Mouse (Mus musculus) thymus, postnatal 10 days (tissue): ENCODE data around the gene Dido1.

Source experiments
- DNase-seq, 2 experiments: peaks; one replicate each; pipeline ENCODE4 v3.0.0; 2021; ENCODE audit warnings: low spot score in 2 of 2

Gene Dido1

GRCm38 (mm10) chr2:180709923-180710272 lies at the start of gene Dido1, which contains the start of gene Gid8:
TSS of gene Dido1 (minus strand) at chr2:180709999.
TSS of gene Gid8 (plus strand) at chr2:180710117.
- DNase-seq: peak; percentile 94 to 95

GRCm38 (mm10) chr2:180758513-180759263 lies 48.9 kb upstream of the Dido1 start:
- no peak for DNase-seq

DNA sequence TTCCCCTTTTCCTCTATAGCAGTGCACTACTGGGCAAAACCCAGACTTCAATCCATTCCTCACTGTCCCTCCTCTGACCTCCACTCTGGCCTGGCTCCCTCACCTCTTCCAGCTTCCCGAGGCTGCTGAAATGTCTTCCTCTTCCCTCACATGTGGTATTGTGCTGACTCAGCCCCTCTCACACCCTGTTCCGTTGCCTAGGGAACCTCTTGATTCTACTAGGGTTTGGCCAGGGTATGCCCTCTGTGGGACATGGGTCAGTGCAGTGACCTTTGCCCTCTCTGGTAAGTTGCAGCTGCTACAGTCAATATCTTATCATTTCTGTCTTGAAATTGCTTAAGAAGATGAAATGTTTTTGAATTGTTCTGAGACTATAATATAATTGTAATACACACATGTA lies 47.0 kb upstream of the Dido1 start:
- DNase-seq: no peak

GRCm38 (mm10) chr2:180755896-180756295 lies 46.1 kb upstream of the Dido1 start:
- DNase-seq: no peak

DNA sequence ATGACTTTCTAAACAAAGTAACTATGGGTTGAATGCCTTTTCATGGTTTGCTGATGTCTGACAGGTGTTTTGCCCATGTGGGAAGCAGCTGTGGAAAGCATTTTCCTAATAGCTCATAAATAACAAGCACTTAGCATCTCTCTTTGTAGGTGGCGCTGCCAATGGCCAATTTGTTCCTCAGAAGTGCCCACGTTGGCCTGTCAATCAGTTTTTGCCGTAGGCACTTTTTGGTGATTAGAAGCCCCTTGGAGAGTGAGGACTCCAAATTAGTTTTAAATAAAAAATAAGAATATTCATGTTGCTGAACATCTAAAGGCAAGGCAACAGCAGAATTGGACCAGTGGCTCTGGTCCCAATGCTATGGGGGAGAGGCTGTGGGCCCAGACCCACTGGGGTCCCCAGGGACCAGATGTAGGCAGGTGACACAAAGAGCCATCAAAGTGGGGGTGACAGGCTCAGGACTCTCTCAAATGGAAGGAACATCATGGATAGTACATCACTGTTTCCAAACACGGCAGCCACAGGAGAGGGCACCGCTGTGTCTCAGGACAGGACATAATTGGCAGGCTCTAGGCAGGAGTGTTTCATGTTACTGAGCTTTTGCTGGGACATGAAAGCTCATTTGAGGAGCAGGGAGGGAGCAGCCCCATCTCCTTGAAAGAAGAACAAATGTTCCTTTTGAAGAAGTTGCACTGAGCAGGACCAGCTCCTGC lies 45.3 kb upstream of the Dido1 start:
- DNase-seq: no peak

- no peak for DNase-seq
Observed at GRCm38 (mm10) chr2:180748904-180749303, 39.1 kb upstream of the Dido1 start.

DNA sequence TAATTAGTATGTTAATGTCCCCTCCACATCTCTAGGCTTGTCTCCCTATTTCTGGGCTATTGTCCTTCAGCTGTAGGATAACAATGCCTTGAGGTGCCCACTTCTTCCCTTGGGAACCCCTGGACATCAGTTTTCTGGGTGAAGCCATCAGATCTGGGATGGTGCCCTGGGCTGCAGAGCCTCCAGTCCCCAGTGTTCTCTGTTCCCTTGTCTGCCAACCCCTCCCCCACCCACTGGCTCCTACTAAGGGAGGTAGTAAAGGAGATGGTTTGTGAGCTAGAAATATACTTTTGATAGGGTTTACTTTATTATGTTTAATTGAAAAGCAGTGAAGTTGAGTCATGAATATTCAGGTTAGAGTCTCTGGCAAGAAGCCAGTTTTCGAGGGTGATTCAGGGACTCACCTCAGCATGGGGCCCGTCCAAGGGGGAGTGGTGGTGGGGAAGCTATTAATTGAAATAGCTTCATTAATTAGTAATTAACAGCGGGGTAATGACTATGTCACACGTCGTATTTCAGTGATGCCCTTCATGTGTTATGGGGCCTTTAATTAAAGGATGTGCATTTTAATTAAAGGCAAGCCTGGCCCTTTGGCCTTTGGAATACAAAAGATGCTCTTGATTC lies 36.9 kb upstream of the Dido1 start:
- DNase-seq: no peak

DNA sequence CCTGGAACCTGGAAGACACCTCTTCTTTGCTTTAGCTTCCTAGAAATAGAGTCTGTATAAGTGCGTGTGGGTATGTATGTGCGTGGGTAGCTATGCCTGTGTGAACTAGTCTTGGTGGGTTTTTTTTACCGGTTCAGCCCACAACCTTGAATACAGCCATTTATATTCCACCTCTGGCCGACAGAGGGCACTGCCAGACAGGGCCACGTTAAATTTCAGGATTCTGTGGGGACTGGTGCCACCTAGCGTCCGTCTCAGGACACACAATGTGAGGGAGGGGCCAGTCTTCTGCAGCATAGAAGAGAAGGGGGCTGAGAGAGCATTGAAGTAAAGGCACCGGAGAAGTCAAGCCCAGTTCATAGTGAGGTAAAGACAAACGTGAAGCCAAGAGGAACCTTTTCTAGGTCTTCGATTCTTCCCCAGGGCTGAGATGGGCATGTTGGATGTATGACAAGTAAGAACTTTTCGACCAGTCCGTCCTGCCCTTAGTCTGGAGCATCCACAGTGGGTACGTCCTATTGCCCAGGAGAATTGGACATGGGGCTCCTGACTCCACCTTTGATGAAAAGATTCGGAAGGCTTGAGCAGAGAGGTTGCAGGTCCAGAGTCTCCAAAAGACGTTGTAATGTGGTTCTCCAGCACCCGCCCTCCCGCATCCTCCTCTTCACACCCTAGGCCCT lies 35.6 kb upstream of the Dido1 start:
- DNase-seq: peak; percentile 67 to 87

- no peak for DNase-seq
Observed at GRCm38 (mm10) chr2:180743321-180743720, 33.5 kb upstream of the Dido1 start.

DNA sequence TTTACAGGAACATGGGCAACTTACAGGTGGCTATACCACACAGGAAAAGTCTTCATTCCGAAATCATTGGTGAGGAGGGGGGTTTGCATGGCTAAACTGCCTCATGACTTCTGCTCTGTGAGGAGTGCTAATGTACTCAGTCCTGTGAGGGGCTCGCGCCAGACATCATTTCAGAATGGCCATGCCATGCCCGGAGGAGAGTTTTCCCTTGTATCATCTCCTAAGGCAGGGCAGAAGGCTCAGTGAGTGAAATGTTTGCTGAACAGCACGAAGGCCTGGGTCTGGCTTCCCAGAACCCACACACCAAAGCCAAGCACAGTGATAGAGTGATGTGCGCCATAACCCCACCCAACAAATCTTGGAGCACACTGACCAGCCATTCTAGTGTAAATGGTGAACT lies 33.0 kb upstream of the Dido1 start:
- no peak for DNase-seq

GRCm38 (mm10) chr2:180741421-180741820 lies 31.6 kb upstream of the Dido1 start:
- no peak for DNase-seq

DNA sequence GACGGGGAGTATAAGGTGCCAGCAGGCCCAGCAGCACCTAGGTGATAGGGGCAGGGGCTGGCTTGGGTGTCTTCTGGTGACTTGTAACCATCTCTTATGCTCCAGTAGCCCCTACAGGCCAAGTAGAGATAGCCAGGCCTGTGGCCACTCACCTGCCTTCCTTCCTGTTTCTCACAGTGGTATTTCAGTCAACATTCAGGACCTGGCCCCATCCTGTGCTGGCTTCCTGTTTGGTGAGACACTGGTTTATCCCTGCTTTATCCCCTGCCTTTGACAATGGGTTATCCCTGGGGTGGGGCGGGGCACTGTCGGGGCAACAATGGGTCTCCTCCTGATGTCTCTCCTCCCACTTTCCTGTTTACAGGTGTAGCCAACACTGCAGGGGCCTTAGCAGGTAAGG lies 30.6 kb upstream of the Dido1 start:
- no peak for DNase-seq

DNA sequence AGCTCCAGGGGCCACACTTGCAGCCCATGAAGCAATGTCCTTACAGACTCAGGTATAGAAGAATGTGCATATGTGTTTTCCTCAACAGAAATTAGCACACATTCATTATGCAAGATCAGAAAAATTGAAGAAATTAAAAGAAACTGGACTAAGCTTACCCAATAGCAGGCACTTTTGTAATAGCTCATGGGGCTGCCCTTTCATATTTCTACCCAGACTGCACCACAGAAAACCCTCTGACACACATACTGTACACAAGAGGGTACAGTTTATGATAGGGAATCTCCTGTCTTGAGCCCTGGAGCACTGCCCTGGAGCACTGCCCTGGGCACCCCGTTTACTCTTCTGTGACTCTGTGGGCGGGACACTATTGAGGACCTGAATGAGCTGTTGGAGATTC lies 28.2 kb upstream of the Dido1 start:
- DNase-seq: no peak

DNA sequence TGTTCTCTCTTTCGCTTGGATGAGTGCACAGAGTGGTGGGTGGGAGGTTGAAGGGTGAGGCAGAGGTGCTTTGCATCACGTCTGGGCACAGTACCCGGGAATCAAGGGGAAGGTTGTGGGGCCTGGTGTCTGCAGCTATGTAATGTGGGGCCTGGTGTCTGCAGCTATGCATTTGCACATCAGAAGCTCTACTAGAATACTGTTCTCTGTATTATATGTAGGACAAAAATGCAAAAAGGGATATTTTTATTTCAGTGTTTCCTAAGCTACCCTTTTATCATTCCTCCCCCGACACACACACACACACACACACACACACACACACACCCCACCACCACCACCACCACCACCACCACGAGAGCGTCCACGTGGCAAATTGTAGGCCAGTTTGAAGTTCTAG lies 25.4 kb upstream of the Dido1 start:
- DNase-seq: no peak

GRCm38 (mm10) chr2:180731984-180732383 lies 22.2 kb upstream of the Dido1 start:
- no peak for DNase-seq

GRCm38 (mm10) chr2:180731036-180731435 lies 21.2 kb upstream of the Dido1 start:
- DNase-seq: no peak

DNA sequence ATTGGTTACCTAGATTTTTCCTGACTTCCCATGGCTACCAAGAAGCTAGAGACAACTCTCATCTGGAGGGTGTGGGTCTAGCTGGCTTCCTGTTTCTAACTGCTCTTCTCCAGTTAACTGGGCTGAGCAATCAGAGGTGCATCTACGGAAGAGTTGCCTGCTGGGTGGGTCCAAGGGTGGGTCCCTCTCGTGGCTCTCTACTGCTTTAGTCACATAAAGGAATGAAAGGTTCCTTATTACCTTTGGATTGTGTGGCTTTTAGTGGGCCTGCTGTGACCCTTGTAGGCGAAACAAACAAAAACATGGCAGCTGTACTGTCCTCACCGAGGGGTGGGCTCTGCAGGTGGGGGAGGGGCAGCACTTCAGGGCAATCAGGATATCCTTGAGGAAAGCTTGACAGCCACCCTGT lies 17.8 kb upstream of the Dido1 start:
- DNase-seq: no peak

- DNase-seq: peak; percentile 48 to 53
Observed at GRCm38 (mm10) chr2:180726658-180727442, 17.1 kb upstream of the Dido1 start.

DNA sequence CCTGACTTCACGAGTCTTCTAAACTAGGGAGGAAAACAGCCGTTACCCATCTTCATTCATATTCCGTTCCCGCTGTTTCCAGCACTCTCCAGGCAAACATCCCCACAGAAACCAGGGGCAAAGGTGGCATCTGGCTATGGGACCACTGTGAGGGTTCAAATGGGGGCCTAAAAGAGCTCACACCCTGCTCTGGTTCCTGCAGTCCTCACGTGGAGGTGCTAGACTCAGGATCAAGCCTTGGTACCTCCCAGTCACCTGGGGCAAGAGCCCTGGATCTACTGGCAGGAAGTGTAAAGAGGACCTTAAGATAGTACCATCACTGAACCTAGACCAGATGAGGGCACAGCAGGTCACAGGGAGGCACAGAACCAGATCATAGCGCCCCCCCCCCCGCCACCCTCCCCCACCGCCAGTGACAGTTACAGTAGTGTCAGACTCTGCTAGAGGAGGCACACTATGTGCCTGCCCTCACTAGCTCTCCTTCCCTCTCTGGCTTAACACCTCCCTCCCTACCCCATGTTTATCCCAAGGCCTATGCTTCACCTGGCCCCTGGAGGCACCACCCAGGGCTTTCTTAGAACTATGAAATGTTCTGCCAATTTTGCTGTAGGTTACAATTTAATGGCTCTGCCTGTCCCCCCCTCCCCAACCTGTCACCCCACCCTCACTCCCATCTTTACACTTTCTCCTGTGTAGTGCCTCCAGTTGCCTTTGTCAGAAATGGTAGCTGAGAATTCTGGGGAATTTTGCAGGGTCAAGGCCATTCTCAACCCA lies 16.2 kb upstream of the Dido1 start:
- no peak for DNase-seq

GRCm38 (mm10) chr2:180725414-180725778 lies 15.6 kb upstream of the Dido1 start:
- DNase-seq: no peak
